Mouse (Mus musculus): Measurements from ENCODE around the gene Prr23a3.

Prr23a3 gene

DNA sequence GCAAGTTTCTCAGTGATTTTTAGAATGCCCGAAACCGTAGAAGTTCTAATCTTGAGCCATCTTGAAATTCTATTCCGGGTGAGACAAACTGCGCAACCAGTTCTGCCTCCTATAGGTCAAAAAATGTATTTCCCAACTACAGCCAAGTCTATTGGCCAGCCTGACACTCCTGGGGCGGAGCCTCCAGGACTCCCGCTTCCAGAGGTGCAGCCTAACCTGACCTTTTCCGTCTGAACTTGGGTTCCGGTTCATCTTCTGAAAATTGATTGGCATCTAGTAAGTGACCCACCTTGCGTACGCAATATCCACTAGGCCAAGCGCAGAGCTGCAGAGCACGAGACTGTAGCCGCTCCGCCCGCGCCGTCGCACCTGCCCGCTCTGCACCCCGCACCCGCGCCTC lies at the start of gene Prr23a3:
Gene Prr23a3 (plus strand): TSS at position 197 of the 400 bp plus-strand sequence.
- no peak for DNase-seq

DNA sequence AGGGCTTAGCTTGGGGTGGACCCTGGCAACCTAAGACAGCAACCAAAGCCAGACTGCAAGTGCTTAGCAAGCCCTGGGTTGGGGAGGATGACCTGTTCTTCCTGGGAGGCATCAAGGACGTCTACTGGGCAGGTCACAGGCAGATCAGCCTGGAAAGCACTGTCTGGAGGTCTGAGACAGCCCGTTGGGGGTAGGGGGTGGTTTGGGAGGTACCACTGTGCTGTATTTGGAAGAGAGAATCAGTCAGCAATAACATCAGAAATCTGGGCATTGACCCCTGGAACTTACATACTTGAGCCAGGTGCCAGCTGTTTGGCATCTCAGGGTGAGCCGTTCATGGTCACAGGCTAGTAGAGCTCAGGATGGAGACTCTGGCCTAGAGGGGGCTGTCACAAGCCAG lies 48.5 kb upstream of the Prr23a3 start:
- DNase-seq = no peak

DNA sequence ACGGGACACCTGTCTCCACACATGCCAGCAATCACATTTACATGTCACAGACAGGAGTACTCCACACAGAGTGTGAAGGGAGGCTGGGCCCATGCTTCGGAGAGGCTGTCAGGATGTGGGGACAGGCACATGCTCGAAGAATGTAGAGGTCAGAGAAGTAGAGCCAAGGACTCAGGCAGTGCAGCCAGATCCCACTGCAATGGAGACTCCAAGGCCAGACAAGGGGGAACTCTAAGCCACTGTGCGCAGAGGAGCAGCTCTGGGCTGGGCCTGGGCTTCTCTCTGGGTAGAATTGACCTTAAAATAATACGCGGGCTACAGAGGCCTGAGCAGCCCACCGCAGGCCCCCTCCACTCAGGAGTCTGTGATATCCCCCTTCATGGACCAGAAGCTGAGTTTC lies 47.0 kb upstream of the Prr23a3 start:
- DNase-seq = no peak

DNA sequence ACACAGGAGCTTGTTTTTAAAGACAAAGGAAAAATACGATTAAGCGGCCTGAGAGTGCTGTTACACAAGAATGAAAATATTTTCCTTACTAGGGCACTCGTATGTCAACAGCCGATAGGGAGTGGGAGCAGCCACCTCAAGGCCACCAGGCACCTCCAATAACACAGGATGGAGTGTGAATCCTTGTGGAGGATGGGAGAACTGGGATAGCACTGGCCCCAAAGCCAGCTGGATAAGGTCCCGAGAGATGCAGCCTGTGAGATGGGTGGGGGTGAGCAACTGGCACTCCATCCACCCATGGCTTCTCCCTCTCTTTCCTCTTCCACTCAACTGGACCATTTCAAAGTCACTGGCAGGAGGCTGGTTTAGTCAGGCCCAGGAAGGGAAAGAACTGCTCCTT lies 45.6 kb upstream of the Prr23a3 start:
- no peak for DNase-seq

DNA sequence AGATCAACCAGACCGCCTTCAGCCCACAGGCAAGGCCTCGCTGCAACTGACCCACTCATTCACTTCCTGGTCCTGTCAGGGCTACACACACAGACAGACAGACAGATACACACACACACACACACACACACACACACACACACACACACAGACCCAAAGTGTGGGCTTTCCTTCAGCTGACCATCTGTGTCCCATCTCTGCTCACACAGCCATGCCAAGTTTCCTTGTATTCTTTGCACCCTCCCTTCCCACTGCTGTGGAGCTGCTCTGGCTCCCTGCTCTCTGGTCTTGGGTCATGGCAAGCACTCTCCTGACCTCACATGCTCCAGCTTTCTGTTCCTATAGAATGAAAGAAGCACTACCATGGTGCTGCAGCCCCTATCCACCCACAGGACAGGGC lies 45.1 kb upstream of the Prr23a3 start:
- no peak for DNase-seq

DNA sequence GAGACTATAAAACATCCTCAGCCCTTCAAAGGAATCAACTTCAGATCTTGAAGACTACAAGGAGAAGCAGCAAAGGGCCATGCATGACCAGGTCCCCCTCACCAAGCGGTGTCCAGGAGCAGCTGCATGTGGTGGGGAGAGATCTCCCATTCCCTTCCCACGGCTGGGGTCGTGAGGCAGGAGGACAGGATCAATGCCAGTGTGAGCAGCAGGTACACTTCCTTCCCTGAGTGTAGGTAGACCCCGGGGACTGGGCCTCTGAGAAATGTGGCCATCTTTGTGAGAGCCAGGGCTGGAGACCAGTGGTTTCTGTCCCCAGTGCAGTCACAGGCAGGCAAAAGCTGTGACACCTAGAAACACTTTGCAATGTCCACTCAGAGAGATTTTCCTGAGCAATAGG lies 44.1 kb upstream of the Prr23a3 start:
- no peak for DNase-seq

DNA sequence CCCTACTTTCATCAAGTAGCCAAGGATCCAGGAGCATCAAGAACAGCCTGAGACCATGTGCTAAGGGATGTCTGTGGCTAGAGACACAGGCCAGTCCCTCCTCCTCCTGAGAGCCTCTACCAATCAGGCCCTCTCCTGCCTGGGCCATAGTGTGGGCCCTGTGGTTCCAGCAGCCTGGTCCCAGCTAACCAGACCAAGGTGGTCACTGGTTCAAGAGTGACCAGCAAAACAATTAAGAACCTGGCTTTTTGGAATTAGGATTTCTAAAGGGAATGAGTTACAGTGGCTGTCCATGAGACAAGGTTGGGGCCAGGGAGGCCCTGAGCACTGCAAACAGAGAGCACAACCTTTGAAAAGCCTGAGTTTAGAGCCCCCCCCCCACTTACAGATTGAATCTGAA lies 43.5 kb upstream of the Prr23a3 start:
- DNase-seq = no peak

DNA sequence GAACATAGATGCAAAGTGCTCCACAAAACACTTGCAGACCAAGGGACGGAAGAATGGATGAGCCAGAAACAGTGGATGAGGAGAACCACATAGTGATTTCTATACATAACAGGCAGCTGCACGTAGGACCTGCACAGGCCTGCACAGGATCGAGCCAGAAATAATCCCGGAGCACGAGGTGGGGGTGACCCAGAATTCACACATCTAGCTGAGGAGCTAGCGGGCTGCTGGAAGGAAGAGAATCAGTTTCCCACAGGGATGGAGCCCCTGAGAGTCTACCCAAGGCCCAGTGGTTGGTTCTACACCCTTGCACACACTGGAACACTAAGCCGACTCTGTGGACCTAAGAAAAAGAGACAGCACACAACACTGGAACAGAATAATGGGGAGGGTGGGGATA lies 40.8 kb upstream of the Prr23a3 start:
- DNase-seq = no peak

DNA sequence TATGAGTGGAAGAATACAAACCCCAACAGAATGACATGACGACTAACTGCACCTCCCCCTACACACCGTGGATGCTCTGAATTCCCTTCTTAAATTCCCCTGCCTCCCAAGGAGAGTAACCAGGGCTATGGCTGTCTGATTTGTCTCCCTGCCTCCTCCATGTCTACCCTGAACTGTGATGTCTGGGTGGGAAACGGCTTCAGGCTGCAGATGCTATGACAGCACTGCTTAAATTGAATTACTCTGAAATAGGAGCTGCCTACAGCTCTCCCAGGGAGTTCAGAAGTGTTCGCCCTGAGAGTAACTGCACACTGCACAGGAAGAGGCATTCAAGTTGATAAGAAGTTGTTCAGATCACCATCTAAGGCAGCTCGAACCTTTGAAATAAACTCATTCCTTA lies 35.1 kb upstream of the Prr23a3 start:
- DNase-seq = no peak

DNA sequence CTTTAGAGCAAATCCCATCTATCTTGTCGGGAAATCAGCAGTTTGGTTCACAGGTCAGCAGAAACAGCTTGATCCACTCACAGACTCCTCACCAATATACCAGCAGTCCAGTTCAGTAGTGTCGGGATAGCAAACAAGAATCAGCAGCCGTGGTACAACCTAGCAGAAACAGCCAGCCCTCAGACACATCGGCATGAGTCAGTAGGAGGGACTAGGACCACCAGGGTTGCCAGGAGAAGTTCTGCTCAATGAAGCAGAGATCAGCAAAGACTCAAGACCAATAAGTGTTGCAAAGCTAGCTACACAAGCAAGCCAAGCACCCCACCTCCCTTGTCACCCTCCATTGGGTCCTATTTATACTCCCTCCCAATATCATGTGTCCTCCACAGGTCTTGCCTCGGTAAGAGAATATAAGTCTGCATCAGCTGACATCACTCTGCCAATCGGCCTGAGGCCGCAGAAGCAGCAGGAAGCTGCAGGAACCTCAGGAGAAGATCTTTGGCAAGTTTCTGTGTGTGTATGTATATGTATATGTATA lies 27.0 kb upstream of the Prr23a3 start:
- no peak for DNase-seq

DNA sequence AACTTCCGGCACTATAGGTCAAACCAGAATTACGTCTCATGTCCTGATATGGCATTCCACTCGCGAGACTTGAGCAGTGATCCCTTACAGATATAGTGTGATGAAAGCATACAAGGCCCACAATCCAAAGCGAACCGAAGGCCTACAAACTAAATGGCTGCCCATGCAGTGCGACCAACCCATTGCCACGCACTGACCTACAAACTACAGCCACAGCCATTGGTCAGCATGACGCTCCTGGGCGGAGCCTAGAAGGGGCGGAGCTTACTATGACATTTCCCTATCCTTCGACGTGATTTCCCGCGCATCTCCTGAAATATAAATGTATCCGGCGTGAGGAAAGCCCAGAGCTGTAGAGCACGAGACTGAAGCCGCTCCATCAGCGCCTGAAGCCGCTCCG lies 22.4 kb upstream of the Prr23a3 start, which contains the start of gene Prr23a1:
Gene Prr23a1 (plus strand): TSS at position 387 of the 400 bp plus-strand sequence.
- no peak for DNase-seq

DNA sequence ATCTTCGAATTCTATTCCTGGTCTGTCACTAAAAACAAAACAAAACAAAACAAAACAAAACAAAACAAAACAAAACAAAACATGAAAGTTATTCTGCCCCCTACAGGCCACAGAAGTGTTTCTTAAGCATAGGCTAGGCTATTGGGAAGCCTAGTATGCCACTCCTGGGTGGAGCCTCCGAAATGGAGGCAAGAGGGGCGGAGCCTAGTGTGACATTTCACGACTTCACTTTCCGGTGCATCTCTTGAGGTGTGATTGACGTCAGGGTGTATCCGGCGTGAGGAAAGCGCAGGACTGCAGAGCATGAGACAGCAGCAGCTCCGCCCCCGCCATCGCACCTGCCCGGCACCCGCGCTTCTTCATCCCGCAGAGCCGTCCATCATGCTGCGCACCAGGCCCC lies 8.4 kb upstream of the Prr23a3 start, which contains the start of gene Prr23a2:
Gene Prr23a2 (plus strand): TSS at position 285 of the 400 bp plus-strand sequence.
- DNase-seq = no peak

DNA sequence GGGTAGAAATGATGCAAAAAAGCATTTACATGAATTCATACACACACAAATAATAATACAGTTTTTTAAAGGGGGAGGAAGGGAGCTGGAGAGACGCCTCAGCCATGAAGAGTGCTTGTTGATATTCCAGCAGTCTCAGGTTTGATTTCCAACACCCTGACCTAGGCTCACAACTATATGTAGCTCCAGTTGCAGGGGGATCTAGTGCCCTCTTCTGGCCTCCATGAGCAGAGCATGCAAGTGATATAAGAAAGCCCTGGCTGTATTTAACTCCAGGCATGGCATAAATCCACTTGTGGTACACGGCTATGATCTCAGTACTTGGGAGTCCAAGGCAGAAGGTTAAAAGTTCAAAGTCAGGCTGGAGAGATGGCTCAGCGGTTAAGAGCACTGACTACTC lies 1.1 kb upstream of the Prr23a3 start:
- no peak for DNase-seq

DNA sequence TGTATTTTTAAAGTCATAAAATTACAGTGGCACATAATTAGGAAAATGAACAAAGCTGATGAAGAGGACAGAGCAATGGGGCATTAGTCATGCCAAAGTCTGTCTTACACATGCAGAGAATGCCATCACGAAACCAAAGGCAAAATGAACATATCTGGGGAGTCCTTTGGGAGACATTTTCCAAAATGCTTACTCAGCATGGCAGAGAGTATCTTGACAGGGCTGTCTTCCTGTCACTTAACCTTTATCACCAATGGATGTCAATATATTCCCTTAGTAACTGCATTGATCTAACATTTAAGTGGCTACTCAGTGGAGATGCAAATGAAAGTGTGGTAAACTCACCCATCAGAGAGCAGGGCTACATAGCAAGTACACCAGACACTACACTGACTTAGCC lies 36.9 kb downstream of the Prr23a3 start:
- no peak for DNase-seq

DNA sequence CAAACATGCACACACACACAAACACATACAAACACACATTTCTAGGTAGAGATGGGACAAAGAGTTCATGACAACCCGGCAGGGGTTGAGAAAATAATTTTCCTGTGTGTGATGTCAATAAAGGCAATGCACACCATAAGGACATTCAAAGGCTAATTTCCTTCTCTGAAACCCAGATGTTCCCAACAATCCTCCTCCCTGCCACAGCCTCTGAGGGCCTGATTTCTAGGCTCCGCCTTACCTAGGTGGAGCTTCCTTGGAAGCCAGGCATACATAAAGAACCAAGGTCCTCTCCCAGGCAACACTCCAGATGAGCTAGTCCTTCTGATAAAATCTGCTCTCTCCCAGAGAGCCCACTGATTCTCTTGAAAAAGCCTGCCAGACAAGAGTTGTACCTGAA lies 38.3 kb downstream of the Prr23a3 start, which contains the start of gene 7420426K07Rik:
Gene 7420426K07Rik (plus strand): TSS at position 301 of the 400 bp plus-strand sequence.
- DNase-seq = no peak

All from kidney, adult 11 months (tissue).